Mouse (Mus musculus) liver, adult 10 weeks (tissue): Measurements from ENCODE around the gene Zfp472. TPM values are rescaled to one million over a fixed set of nuclear protein-coding genes. Genes with fewer than 3 reads are reported as not detected.

Experiments
- polyA plus RNA-seq: library from polyadenylated mRNA; stranded (reverse); fragments of 350-450 nt; fragmentation: Illumina TruSeq; extraction: RNeasy Lipid Tissue Mini Kit (QIAGEN cat#74804); gene quantifications from one replicate; pipeline ENCODE4 v1.2.3, GENCODE M21; 2014; ENCODE audit warnings: low read depth, low replicate concordance

Zfp472 gene
- polyA plus RNA-seq: 5.4 TPM

DNA sequence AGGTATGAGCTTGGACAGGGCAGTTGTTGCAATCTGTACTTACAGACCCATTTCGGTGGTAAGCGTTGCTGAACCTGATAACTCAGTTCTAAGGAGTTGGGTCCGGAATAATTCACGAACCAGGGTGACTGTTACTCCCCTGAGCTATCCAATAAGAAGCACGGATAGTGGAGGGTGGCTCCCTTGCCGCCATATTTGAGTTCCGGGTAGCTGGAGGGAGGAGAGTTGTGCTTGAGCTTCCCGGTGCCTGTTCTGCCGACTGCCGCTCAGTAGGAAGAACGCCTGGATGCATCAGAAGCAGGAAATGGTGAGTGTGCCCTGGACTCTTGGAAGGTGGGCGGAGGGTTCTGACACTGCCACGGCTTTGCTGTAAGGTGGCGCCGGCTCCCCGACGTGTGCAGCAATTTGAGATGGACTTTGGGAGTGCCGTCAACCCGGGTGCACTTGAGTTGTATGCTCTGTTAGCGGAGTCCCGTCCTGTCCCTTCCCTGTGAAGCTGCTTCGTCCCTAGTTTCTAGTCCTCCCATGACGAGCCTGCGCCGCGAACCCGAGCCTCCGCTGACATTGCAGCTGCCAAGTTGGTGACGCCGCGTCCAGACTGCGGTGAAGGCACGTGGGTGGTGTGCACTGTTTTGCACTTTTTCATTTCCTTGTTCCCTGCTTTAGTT, at the start of gene Zfp472:
Gene Zfp472, plus strand, starts transcription at position 192 of the 668 bp plus-strand sequence.

DNA sequence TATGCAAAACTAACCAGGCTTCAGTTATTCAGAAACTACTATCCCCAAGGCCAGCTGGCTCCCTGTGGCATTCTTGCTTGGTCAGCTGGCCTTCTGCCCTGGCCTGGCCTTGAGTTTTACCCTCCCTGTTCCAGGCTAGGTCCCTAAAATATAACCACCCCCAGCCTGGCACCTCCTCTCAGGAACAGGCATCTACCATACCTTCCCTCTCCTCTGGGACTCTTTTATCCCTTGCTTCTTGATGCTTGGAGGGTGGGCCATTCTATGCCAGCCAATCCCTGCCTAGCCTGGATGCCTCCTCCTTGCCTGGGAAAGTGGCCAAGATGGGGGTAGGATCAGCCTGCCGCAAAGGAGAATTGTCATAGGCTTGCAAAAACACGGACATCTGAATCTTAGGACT, 48.5 kb upstream of the Zfp472 start, which contains the start of gene Cyp4f14:
Gene Cyp4f14, minus strand, starts transcription at position 212 of the 400 bp plus-strand sequence.

DNA sequence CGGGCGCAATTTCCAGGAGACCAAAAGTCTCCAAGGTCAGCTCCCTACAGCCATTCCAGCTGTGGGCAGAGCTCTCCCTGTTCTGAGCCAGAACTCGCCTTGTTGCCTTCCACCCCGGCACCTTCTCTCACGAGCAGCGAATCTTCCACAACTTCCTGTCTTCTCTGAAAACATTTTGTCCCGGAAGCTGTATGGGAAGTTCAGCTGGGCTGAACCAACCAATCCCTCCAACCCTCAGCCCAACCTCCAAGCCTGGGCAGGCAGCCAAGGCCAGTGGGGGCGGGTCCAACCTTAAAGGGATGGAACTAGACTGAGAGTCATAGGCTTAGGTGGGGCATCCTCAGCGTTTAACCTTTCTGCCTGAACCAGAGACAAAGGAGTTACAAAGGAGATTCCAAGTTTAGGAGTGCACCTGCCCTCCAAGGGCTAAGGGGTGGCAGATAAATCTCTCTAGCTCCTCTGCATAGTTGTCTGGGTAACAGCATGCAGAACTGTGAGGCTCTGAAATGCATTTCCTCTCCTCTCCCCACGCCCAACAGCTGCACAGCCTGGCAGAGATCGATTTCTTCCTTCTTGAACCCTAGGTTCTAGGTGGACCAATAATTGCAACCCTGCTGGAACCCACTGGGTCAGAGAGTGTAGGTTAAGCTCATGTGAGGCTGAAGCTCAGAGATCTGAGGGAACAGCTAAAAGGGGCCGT, 18.2 kb upstream of the Zfp472 start, which contains the start of gene Cyp4f13:
Gene Cyp4f13, minus strand, starts transcription at position 188 of the 700 bp plus-strand sequence.

DNA sequence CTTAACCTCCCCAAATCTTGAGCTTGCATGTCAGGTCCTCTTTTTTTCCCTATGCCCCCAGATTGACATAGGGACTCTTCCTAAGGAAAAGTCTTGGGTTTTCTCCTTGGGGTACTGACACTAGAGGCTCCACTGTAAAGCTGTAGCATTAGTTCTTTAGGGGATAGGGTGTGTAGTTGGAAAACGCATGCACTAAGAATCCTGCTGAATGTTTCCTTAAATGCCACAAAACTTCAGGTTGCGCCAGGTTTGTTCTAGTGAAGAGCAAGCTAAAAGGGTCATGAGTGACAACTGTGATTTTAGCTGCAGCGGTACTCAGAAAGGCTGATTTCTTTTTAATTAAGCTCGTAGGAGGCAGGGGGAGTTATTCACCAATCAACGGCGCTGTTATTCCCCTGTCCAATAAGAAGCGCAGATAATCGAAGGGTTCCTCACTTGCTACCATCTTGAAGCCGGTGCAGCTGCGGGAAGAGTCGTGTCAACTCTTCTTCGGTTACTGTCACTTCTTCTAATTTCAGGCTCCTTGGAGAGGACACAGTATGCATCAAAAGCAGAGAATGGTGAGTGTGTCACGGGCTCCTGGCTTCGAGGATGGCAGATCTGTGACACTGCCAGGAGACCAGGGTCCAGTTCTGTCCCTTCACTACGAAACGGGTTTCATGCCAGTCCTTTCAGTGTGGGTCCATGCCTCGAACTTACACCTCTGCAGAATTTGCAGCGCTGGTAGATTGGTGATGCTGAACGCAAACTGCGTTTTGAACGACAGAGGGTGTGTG, 27.3 kb downstream of the Zfp472 start, which contains the start of gene Zfp952:
Gene Zfp952, plus strand, starts transcription at position 431 of the 776 bp plus-strand sequence.

Other genes starting within 250 kb of the Zfp472 start
- gene Zfp871, start 177.5 kb upstream of the Zfp472 start, polyA plus RNA-seq: 35.7 TPM
- gene Zfp811, start 155.9 kb upstream of the Zfp472 start, polyA plus RNA-seq: not detected
- gene Zfp799, start 135.6 kb upstream of the Zfp472 start, polyA plus RNA-seq: 4.9 TPM
- gene Zfp870, start 74.2 kb upstream of the Zfp472 start, polyA plus RNA-seq: 4.7 TPM
- 130 TPM for gene Cyp4f14, start 48.5 kb upstream of the Zfp472 start, polyA plus RNA-seq
- 21.9 TPM for gene Cyp4f13, start 18.4 kb upstream of the Zfp472 start, polyA plus RNA-seq
- 7.5 TPM for gene Zfp952, start 27.3 kb downstream of the Zfp472 start, polyA plus RNA-seq
- 5.7 TPM for gene Zfp763, start 67.6 kb downstream of the Zfp472 start, polyA plus RNA-seq
- gene 4921501E09Rik, start 102.2 kb downstream of the Zfp472 start, polyA plus RNA-seq: not detected
- gene Zfp563, start 123.5 kb downstream of the Zfp472 start, polyA plus RNA-seq: 8.6 TPM
- not detected for gene Morc2b, start 173.9 kb downstream of the Zfp472 start, polyA plus RNA-seq
- gene Olfr55, start 202.6 kb downstream of the Zfp472 start, polyA plus RNA-seq: not detected
- not detected for gene Olfr239, start 225.5 kb downstream of the Zfp472 start, polyA plus RNA-seq